Mouse (Mus musculus): ENCODE data around the gene Gm28038.

Gm28038 gene

GRCm38 (mm10) chr2:30256616-30257350 lies 24.1 kb upstream of the Gm28038 start:
- DNase-seq (ENCODE audit: inconsistent age in 2 of 2, low spot score in 1 of 2), result peak in 1 of 2 experiments; percentile 27

- DNase-seq (ENCODE audit: inconsistent age in 2 of 2, low spot score in 1 of 2), result peak in 1 of 2 experiments; percentile 36
Observed at GRCm38 (mm10) chr2:30257699-30258460, 23.0 kb upstream of the Gm28038 start.

GRCm38 (mm10) chr2:30258600-30258999 lies 22.2 kb upstream of the Gm28038 start:
- peak; percentile 61 to 73 for DNase-seq (ENCODE audit: inconsistent age in 2 of 2, low spot score in 1 of 2)

DNA sequence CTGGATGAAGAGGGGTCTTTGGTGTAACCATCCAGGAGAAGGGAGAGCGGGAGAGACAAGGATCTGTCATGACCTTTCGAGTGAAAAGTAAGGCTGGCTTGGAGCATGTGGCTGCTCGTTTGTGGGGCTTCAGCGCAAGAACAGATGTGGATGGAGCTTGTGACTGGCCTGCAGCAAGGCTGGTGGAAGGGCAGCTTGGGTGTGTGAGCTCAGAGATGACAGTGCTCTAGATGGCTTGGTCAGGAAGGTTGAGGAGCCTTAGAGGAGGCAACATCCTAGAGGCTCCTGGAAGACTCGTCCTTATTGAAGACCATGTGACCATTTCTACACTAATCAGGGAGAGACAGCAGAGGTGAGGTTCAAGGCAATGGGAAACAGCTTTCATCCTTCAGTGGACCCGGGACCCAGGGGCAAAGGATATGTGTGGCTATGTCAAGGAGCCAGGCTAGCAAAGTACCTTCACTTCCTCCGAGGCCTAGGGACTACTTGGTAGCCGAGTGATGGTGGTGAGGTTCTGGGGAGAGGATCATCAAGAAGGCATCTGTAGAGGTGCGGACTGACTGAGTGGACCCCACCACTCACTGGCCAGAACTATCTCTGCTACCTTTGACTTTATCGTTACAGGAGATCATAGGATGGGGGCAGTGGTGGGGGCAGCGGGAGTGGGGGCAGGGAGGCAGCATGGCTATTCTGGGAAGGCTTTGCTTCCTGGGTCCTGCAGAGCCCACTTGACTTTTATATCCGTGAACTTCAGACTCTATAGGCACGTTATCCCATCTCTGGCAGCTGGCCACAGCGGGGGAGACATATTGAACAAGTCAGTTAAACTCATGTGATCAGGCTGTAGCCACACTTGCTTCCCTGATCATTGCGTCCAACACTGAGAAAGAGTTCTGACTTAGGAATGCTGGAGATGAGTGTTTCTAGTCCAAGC lies 21.4 kb upstream of the Gm28038 start:
- peak in 1 of 2 experiments; percentile 39 for DNase-seq (ENCODE audit: inconsistent age in 2 of 2, low spot score in 1 of 2)

GRCm38 (mm10) chr2:30261064-30261736 lies 19.6 kb upstream of the Gm28038 start:
- peak in 1 of 2 experiments; percentile 41 for DNase-seq (ENCODE audit: inconsistent age in 2 of 2, low spot score in 1 of 2)

DNA sequence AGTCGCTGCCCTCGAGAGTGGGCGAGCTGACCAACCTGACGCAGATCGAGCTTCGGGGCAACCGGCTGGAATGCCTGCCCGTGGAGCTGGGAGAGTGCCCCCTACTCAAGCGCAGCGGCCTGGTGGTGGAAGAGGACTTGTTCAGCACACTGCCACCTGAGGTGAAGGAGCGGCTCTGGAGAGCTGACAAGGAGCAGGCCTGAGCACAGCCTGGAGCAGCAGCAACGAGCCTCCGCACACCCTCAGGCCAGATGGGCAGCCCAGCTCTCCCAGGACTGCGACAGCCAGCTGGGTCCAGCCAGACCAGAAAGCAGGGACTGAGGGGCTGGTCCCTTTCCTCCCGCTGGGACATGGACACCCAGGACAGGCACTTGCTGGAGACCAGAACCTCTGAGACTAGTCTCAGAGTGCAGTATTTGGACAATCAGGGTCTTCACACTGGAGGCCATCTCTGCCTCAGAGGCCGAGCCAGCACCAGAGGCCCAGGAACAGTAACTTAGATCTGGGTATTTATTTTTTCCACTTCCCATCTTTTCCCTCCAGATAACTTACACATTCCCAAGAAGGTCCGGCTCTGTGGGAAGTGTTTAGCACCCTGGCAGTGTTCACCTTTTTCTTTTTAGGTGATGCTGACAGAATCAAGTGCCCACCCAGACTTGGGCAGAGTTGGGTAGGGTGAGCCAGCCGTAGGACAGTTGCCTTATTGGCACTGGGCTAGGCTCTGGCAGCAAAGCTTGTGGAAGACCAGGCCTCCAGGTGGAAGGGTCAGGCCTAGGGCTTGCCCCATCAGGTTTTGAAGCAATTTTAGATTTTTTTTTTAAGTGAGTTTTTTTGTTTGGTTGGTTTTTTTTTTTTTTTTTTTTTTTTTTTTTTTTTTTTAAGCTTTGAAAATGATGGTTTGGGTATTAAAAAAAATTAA lies 18.7 kb upstream of the Gm28038 start:
- peak in 1 of 2 experiments; percentile 42 for DNase-seq (ENCODE audit: inconsistent age in 2 of 2, low spot score in 1 of 2)

DNA sequence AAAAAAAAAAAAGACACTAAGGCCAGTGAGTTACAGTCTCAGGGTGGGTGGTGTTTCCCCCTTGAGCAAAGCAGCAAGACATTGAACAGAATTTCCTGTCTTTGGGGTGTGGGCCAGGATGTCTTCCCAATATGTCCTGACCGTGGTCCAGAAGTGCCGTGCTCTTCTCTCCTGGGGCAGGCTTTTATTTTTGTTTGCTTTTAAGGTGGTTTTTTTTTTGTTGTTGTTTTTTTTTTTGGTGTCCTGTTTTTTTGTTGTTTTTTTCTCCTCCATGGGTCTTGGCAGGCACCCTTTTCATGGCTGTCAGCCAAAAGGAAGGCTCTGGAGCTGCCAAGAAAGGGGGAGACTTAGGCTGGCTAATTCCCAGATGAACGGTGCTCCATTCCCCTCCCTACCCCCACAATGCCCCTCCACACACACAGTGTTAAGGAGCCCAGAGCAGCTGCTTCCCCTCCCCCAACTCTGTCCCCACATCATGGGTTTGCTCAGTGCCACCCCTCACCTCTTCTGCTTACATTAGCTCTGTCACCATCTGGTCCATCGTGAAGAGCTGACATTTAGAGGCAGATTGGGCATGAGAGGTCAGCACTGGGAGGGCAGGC lies 17.9 kb upstream of the Gm28038 start:
- DNase-seq (ENCODE audit: inconsistent age in 2 of 2, low spot score in 1 of 2), result peak; percentile 65 to 88

DNA sequence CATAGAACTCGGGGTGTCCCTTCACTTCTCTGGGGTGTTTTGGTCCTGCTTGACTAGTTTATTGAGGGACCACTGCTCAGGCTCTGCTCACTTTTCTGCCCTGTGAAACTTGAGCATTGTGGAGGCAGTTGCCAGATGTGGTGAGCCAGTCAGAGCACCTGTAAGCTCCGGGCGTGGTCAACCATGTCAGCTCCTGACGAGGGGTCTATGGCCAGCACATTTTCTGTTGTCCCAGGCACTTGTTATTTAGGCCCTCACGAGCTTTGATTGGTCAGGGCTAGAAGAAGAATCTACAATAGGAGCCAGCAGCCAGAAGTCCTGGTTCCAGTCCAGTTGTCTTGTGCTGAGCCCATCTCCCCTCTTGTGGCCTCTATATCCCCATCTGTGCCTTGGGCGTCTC lies 17.0 kb upstream of the Gm28038 start:
- DNase-seq (ENCODE audit: inconsistent age in 2 of 2, low spot score in 1 of 2), result peak in 1 of 2 experiments; percentile 42

GRCm38 (mm10) chr2:30264671-30265519 lies 15.9 kb upstream of the Gm28038 start:
- DNase-seq (ENCODE audit: inconsistent age in 2 of 2, low spot score in 1 of 2), result peak in 1 of 2 experiments; percentile 54

DNA sequence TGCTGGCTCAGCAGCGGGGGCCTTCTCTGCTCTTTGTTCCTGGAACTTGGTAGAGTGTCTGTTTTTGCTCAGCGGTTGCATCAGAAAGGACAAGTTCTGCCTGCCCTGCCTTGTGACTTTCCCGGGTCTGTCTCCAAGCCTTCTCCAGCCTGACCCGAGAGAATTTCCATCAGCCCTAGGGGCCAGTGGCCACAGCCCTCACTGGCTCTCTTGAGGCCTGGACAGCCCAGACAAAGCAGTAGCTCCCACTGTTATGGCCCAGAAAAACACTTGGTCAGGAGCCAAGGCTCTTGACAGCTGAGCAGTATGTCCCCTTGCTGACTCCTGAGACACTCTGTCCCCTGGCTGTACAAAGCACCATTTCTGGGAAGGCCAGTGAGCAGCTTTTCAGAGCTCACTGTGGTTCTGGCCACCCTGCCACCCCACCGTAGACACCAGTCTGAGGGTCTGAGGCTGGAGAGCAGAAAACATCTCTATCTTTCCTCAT lies 15.0 kb upstream of the Gm28038 start, which contains the start of gene Phyhd1:
Phyhd1 (plus strand) TSS at position 437 of the 487 bp plus-strand sequence.
- peak; percentile 87 to 91 for DNase-seq (ENCODE audit: inconsistent age in 2 of 2, low spot score in 1 of 2)

GRCm38 (mm10) chr2:30266392-30266941 lies 14.4 kb upstream of the Gm28038 start:
- peak; percentile 81 to 89 for DNase-seq (ENCODE audit: inconsistent age in 2 of 2, low spot score in 1 of 2)

DNA sequence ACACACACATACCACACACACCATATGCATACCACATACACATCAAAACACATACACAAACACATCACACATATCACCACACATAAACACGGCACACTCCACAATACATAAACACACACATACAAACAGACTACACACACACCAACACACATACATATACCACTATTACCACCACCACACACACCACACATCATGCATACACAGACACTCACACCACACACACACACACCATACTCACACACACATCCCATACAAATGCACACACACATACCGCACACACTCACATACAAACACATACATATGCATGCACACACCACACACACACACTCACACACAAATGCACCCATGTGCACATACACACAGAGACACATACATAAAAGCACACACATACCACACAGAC lies 13.4 kb upstream of the Gm28038 start:
- DNase-seq (ENCODE audit: inconsistent age in 2 of 2, low spot score in 1 of 2), result peak in 1 of 2 experiments; percentile 26

DNA sequence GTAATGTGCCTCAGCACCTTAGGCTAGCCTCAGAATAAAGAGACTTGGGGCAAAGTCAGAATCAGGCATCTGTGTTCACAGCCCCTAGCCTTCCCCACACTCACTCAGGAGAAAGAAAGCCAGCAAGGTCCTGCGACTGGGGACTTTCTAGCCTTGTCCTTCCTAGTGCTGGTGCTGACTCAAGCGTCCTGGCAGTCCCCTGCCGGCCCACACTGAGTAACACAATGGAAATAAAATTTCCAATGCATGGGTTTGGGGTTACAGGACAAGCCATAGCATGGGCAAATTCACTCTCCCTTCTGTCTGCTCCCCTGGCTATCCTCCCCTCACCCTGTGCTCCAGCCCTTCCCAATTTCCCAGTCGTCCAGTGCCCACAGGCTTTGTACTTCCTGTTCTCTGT lies 12.5 kb upstream of the Gm28038 start:
- peak in 1 of 2 experiments; percentile 70 for DNase-seq (ENCODE audit: inconsistent age in 2 of 2, low spot score in 1 of 2)

- peak in 1 of 2 experiments; percentile 43 for DNase-seq (ENCODE audit: inconsistent age in 2 of 2, low spot score in 1 of 2)
Observed at GRCm38 (mm10) chr2:30269241-30269990, 11.4 kb upstream of the Gm28038 start.

DNA sequence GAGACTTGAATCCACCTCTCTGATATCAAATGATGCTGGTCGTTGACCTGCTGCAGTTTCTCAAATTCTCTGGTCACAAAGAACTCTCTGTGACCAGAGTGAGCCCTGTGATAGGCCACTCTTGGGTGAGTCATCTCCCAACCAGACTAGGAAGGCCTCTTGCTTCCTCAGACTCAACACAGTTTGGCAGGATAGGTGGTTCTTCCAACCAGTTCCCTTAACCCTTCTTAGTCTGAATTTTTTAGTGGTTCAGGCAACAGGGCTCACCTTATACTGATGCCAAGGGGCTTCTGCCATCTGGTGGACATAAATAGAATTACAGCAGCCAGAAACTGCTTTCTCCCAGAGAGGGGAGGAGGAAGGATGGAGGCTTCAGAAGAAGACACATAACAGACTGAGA lies 10.7 kb upstream of the Gm28038 start:
- DNase-seq (ENCODE audit: inconsistent age in 2 of 2, low spot score in 1 of 2), result peak; percentile 83 to 93

- DNase-seq (ENCODE audit: inconsistent age in 2 of 2, low spot score in 1 of 2), result peak; percentile 59 to 84
Observed at GRCm38 (mm10) chr2:30281651-30282050, 808 bp downstream of the Gm28038 start.

- peak in 1 of 2 experiments; percentile 46 for DNase-seq (ENCODE audit: inconsistent age in 2 of 2, low spot score in 1 of 2)
Observed at GRCm38 (mm10) chr2:30283193-30283592, 2.4 kb downstream of the Gm28038 start.

All from adrenal gland, adult (tissue).